Mouse (Mus musculus): Measurements from ENCODE around the gene Rasgef1b. TPM values are rescaled to one million over a fixed set of nuclear protein-coding genes. Genes with fewer than 3 reads are reported as not detected.

The Rasgef1b gene
- total RNA-seq, 2 experiments from 2014 or later, result 0.85 to 1.2 TPM

DNA sequence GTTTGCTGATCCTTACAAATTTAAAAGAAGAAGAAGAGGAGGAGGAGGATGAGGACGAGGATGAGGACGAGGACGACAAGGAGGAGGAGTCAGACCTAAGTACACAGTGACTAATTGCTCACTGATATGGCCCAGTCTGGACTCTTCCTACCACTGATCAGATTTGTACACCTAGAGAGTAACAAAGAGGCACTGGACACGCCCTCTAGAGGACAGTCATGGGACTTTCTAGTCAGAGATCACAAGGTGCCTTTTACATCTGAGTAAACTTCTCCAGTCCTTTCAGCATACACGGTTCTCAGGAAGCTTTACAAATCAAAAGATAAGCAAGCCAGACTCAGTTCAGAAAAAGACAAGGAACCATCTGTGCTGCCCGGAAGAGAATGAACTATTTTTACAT, 20.2 kb downstream of the Rasgef1b start:
- no peak for ATAC-seq (ENCODE audit: poor library complexity, severe bottlenecking)

DNA sequence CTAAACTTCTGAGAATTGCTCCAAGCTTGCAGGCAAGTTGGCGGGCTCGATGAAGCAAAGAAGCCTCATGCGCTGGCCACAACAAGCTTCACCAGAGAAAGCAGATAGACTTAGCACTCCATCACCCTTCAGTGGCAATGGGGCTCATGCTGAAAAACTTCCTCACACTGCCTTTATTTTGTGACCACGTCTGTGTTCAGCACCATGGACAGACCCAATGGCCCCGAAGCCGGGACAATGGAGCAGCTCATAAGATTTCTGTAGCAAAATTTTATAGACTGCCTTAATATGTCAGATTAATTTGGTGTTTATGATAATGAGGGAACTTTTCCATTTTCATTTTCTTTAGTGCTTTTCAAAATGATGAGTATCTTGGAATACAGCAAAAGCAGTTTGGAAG, 21.6 kb downstream of the Rasgef1b start:
- no peak for ATAC-seq (ENCODE audit: poor library complexity, severe bottlenecking)

- no peak for ATAC-seq (ENCODE audit: poor library complexity, severe bottlenecking)
Measured at GRCm38 (mm10) chr5:99701811-99702210, 27.1 kb downstream of the Rasgef1b start.

DNA sequence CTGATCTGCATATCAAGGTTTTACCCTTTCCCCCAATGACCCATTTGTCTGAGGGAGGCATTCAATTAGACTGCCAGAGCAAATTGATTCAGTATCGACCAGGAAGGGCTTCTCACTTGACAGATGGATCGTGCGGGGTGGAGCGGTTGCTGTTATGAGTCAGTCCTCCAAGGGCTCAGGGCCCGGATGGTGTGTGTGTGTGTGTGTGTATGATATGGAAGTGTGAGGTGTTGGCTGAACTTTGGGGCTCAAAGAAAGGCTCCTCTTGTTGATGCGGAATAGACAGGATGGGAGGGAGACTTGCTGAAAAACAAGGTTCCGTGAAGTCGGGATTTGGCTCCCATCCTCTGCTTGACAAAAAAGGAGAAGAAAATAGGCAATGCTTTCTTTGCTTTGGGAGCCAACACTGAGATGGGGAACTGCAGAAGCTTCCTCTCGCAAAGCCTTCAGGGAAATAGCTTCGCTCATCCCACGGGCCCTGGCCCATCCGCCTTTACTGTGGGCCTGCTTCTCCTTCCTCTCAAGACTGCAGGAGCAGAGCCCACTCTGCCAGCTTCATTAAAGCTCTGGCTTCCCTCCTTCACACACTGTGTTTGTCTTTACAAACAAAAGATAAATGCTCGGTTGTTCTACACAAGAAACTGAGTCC, 34.0 kb downstream of the Rasgef1b start:
- no peak for ATAC-seq (ENCODE audit: poor library complexity, severe bottlenecking)

GRCm38 (mm10) chr5:99689909-99690308, 39.0 kb downstream of the Rasgef1b start:
- no peak for ATAC-seq (ENCODE audit: poor library complexity, severe bottlenecking)

GRCm38 (mm10) chr5:99687894-99688293, 41.0 kb downstream of the Rasgef1b start:
- no peak for ATAC-seq (ENCODE audit: poor library complexity, severe bottlenecking)

GRCm38 (mm10) chr5:99684023-99684422, 44.8 kb downstream of the Rasgef1b start:
- no peak for ATAC-seq (ENCODE audit: poor library complexity, severe bottlenecking)

GRCm38 (mm10) chr5:99669971-99670571, 58.8 kb downstream of the Rasgef1b start:
- ATAC-seq (ENCODE audit: poor library complexity, severe bottlenecking), result no peak

DNA sequence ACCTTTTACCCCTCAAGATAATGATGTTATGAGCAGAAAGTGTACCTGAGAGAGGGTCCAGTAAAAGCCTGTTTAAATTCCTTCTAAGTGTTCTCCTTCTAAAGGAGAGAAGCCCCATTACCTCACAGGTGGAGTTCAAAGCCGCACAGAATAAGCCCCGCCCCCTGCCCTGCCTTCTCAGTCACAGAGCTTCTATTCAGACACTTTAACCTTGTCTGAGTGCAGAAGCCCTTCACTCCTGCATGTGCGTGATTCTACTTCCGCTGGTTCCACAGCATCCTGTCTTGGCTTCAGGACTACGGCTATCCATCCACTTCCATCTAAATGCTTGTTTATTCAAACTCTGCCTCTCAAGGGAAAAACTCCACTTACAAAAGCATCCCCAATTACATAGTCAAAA, 72.8 kb downstream of the Rasgef1b start:
- no peak for ATAC-seq (ENCODE audit: poor library complexity, severe bottlenecking)

DNA sequence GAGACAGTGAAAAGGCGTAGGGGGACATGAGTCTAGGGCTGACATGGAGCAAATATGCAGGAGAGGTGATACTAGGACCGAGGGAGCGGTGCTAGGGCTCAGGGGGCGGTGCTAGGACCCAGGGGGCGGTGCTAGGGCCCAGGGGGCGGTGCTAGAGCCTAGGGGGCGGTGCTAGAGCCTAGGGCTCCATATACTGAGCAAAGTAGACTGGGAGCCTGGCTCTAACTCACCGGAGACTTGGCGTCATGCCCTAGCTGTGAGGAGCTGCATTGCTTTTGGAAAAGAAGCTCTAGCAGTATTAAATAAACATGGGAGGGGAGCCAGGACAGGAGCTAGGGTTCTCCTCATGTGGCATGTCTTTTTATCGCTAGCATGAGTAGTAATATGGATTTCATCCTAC, 75.9 kb downstream of the Rasgef1b start:
- ATAC-seq (ENCODE audit: poor library complexity, severe bottlenecking), result no peak

DNA sequence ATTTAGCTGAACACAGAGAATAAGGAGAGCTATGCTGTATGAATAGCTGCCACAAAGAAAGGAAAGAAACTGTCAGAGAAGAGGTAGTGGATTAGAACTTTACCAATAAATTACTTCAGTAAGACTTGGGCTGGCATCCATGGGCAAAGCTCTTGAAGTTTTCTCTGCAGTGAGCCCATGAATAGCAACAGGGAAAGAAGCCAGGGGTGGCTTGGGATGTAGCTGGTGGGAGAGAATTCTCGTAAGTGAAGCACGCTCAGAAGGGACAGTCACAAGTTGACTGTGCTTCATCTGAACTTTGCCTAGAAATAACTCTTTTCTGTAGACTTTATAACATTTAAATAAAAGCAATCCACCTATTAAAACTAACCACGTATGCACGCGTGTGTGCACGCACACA, 87.5 kb downstream of the Rasgef1b start:
- no peak for ATAC-seq (ENCODE audit: poor library complexity, severe bottlenecking)

DNA sequence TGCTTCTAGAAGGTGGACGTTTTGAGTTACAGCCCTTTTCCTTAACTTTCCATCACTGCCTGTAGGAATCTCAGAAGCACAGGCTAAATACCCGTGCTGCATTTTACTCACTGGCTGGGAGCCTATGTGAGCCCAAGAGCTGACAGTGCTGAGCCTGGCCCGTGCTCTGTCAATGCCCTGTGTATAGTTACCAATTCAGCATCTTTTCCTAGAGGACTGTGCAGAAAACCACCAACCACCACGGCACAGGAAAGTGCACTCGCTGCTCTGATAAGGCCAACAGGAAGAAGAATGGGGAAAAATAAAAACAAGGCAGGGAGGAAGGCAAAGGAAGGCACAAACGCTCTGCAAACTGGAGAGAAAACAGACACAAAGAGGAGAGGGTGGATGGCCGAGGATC, 92.3 kb downstream of the Rasgef1b start:
- no peak for ATAC-seq (ENCODE audit: poor library complexity, severe bottlenecking)

DNA sequence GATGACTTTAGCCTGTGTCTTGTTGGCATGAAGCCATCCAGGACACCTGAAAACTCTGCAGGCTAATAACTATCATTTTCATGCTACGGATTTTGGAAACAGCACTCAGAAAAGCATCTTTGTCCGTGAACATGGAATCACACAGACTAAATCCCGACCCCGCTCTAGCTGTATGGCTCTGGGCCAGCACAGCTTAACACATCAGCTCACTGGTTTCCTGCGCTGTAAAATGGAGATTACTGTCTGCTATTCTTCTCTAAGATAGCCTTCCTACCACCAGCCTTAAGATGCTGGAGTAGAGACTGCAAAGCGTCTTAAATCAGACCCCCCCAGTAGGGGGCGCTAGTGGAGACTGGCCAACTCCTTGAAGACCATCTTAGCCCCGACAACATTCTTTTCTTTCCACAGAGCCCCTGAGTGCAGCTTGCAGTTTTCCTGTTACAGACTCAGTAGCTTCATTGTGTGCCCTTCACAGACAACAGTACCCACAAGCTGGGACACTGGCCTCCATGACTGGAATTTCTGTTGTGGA, 94.8 kb downstream of the Rasgef1b start:
- no peak for ATAC-seq (ENCODE audit: poor library complexity, severe bottlenecking)

DNA sequence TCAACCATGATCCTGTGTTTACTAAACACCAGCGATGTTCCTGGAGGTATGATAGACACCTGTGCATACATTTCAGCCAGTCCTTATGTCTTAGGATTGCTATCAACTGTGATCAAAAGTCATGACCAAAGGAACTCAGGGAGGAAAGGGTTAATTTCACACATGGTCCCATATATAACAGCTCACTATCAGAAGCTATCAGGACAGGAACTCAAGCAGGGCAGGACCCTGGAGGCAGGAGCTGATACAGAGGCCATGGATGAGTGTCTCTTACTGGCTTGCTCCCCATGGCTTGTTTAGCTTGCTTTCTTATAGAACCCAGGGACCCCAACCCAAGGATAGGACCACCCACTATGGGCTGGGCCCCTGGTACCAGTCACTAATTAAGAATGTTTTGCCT, 95.3 kb downstream of the Rasgef1b start:
- no peak for ATAC-seq (ENCODE audit: poor library complexity, severe bottlenecking)

DNA sequence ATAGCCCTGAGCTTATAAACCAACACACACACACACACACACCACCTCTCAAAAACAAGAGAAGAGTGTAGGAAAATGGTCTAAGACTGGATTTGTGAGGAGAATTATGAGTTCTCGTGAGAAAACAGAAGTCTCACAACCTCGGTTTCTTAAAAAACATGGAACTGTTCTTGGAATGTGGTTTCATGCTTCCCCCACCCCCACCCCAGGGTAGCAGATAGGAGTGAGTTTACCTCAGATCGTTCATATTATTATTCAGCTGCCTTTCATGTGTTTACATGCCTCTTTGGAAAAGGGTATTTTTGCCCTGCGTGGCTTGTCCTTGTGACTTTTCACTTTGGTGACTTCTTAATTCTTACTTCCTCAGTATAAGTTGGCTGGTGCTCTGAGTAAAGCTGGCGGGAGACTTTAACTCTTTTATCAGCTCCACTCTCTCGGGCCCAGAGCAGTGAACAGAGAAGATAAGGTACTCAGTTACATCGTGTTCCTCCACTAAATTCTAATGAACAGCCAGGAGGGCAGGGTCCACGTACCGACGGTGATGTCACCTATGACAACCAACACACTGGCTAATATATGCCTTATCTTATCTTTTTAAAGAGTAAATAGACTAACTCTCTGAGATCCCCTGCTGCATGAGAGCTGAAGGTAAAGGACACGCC, 96.1 kb downstream of the Rasgef1b start:
- ATAC-seq (ENCODE audit: poor library complexity, severe bottlenecking), result no peak

GRCm38 (mm10) chr5:99630087-99630486, 98.8 kb downstream of the Rasgef1b start:
- peak; percentile 74 for ATAC-seq (ENCODE audit: poor library complexity, severe bottlenecking)

GRCm38 (mm10) chr5:99625603-99626002, 103.3 kb downstream of the Rasgef1b start:
- no peak for ATAC-seq (ENCODE audit: poor library complexity, severe bottlenecking)

DNA sequence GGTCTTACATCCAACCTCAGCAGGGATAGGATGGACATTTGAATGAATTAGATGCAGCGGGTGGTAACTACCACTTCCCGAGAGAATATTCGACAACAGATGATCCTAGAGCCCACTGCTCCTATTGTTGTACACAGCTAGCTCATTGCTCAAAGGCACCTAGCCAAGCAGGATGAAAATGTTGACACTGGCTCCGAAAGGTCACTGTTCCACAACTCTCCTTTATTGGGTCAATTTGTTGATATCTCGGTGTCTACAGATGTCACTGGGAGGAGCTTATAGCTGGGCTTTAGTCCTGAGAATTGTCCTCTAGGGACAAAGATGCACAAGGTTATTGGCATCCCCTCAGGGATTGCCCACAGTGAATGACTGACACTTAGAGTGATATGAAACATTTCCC, 108.1 kb downstream of the Rasgef1b start:
- no peak for ATAC-seq (ENCODE audit: poor library complexity, severe bottlenecking)

DNA sequence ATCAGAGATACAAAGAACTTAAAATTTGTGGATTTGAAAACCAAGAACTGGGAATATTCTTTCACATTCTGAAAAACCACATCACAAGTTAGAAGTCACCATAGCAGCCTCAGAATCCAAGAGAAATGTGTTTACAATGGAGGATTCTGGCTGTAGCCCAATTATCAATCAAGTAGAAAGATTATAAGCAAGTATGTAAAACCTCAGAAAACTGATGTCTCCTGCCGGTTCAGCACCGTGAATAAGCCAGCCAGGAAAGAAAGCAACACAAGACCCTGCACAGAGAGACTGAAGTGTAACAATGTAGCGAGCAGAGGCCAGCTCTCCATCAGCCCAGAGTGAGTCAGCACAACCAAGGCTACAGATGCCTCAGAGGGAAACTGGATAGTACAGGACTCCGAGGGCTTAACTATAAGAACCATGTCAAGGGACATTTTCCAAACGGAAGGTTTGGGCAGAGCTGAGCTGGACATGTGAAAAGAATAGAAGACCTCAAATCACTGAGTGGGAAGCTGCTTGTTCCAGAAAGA, 111.5 kb downstream of the Rasgef1b start:
- no peak for ATAC-seq (ENCODE audit: poor library complexity, severe bottlenecking)

DNA sequence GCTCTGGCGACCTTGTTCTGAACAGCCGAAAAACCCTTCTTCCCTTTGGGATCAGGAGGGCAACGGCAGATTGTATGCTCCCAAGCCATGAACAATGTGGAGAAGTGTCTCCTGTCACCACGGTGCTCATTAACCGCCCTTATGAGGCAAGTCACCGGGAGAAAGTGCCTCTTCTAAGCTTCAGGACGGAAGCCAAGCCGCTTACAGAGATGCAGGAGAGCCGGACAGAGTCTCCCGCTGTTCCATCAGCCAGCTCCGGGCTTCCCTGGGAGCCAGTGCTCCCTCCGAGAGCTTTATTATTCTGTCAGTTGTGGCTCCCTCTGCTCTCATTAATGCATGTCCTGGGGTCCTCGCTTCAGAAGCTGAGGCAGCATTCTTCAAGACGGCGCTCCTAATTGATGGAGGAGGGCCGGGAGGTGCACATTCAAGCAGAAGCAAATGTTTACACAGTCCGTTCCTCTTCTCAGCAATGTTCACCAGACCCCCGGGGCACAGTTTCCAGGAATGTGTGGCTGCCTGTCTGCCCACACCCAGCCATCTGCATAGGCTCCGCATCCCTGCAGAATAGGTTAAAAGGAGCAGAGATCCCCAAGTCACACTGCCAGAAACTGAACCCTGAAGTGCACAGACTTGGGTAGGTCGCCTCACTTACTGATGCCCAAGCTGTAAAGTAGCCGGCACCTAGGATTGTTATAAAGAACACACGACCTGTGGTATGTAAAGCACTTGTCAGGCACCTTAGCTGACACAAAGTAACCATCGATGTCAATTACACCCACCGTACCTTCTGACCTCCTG, 115.3 kb downstream of the Rasgef1b start:
- no peak for ATAC-seq (ENCODE audit: poor library complexity, severe bottlenecking)

DNA sequence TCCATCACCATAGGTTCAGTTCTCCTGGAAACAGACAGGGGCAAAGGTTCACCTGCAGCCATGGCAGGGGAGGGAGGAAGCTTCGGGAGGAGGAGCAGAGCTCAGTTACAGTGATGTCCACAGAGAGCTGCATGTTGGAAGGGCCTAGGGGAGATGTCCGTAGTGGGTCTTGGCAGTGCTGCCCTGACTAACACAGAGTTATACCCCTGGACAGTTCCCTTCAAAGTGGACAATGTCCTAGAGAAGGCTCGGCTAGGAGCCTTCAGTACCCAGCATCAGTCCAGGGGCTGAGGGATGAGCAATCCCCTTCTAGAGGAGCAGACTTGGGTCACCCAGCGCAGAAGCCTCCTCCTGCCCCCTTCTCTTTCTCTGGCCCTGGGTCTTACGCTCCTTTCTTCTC, 121.3 kb downstream of the Rasgef1b start:
- ATAC-seq (ENCODE audit: poor library complexity, severe bottlenecking), result no peak

Data from megakaryocyte, adult 5-6 weeks (primary cell).